Mouse (Mus musculus) CD4-positive naive resting alpha-beta T cell, adult 57 days (primary cell): ENCODE measurements around the gene Agap3. TPM values are rescaled to one million over a fixed set of nuclear protein-coding genes. Genes with fewer than 3 reads are reported as not detected.

Experiments used
- total RNA-seq: library from RNA; stranded (reverse); gene quantifications from one replicate; pipeline ENCODE4 v1.2.4, GENCODE M21; 2023

Agap3 gene
- 90.2 TPM for total RNA-seq

GRCm38 (mm10) chr5:24452030-24452690 is at the start of gene Agap3:
Agap3 (plus strand) TSS chr5:24452177.

GRCm38 (mm10) chr5:24413042-24413693 is 38.8 kb upstream of the Agap3 start, which contains the start of gene Asic3:
Asic3 (plus strand) TSS chr5:24413392.

GRCm38 (mm10) chr5:24423129-24424003 is 28.6 kb upstream of the Agap3 start, which contains the start of the genes Cdk5 and Slc4a2:
Cdk5 (minus strand) TSS chr5:24423530.
Slc4a2 (plus strand) TSS chr5:24423837.

GRCm38 (mm10) chr5:24444746-24445427 is 7.1 kb upstream of the Agap3 start, which contains the start of gene Fastk:
Fastk (minus strand) TSS chr5:24445287.

GRCm38 (mm10) chr5:24447624-24448298 is 4.2 kb upstream of the Agap3 start, which contains the start of gene Tmub1:
Tmub1 (minus strand) TSS chr5:24447854.

GRCm38 (mm10) chr5:24526889-24527230 is 74.9 kb downstream of the Agap3 start, which contains the start of gene Gbx1:
Gbx1 (minus strand) TSS chr5:24527202.

GRCm38 (mm10) chr5:24540387-24541143 is 88.6 kb downstream of the Agap3 start, which contains the start of gene Asb10:
Asb10 (minus strand) TSS chr5:24540978.

Other genes starting within 250 kb of the Agap3 start
- 6.1 TPM for gene Kcnh2, start 100.6 kb upstream of the Agap3 start, total RNA-seq
- gene Nos3, start 87.4 kb upstream of the Agap3 start, total RNA-seq = 0.15 TPM
- gene Atg9b, start 60.0 kb upstream of the Agap3 start, total RNA-seq = not detected
- gene Abcb8, start 58.5 kb upstream of the Agap3 start, total RNA-seq = 15.5 TPM
- not detected for gene Asic3, start 38.8 kb upstream of the Agap3 start, total RNA-seq
- 29.0 TPM for gene Cdk5, start 28.6 kb upstream of the Agap3 start, total RNA-seq
- gene Slc4a2, start 28.3 kb upstream of the Agap3 start, total RNA-seq = 62.8 TPM
- 109 TPM for gene Fastk, start 6.9 kb upstream of the Agap3 start, total RNA-seq
- 32.6 TPM for gene Tmub1, start 4.3 kb upstream of the Agap3 start, total RNA-seq
- not detected for gene Gbx1, start 75.0 kb downstream of the Agap3 start, total RNA-seq
- not detected for gene Asb10, start 88.8 kb downstream of the Agap3 start, total RNA-seq
- not detected for gene 4931409K22Rik, start 104.6 kb downstream of the Agap3 start, total RNA-seq
- 51.1 TPM for gene Abcf2, start 125.3 kb downstream of the Agap3 start, total RNA-seq
- 34.1 TPM for gene Chpf2, start 134.6 kb downstream of the Agap3 start, total RNA-seq
- 0.56 TPM for gene Smarcd3, start 172.2 kb downstream of the Agap3 start, total RNA-seq
- gene Nub1, start 233.4 kb downstream of the Agap3 start, total RNA-seq = 91.8 TPM